Mouse (Mus musculus): ENCODE measurements around the gene Cxcl9. TPM values are rescaled to one million over a fixed set of nuclear protein-coding genes. Genes with fewer than 3 reads are reported as not detected.

The Cxcl9 gene
- total RNA-seq, 2 experiments from 2014 or later, result 5.0 to 8.4 TPM

DNA sequence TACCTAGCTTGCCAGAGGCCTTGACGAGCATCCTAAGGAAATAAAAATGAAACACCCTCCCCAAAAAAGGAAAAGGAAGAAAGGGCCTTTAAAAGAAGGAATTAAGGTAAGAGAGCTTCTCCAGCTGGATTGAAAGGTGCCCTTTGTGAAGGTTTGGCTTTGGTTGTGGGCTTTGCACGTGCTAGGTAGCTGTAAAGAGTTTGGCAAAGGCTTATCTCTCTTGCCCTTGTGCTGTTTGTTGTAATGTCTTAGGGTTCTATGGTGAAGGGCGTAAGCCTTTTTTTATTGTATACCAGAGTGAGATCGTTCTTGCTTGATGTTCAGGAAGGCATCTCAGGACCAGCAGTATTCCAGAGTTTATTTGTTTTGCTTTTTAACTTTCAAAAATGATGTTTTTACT is 12.7 kb upstream of the Cxcl9 start:
- DNase-seq (ENCODE audit: low spot score in 2 of 2), result no peak

DNA sequence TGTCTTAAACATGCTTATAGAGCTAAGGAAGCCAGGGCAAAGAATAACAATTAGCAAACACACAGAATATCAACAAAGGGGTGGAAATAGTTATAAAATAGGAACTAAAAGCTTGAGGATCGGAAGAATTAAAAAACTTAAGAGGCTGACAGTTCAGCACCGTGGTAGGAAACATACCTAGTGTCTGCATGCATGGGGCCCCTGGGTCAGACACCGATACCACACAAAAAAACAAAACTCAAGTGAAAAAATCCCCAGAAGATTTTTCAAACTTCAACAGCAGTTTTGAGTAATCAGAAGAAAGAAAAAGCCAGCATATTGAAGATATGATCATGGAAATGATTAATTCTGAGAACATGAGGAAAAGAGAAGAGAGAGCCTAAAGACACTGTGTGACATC is 8.9 kb upstream of the Cxcl9 start:
- DNase-seq (ENCODE audit: low spot score in 2 of 2), result no peak

DNA sequence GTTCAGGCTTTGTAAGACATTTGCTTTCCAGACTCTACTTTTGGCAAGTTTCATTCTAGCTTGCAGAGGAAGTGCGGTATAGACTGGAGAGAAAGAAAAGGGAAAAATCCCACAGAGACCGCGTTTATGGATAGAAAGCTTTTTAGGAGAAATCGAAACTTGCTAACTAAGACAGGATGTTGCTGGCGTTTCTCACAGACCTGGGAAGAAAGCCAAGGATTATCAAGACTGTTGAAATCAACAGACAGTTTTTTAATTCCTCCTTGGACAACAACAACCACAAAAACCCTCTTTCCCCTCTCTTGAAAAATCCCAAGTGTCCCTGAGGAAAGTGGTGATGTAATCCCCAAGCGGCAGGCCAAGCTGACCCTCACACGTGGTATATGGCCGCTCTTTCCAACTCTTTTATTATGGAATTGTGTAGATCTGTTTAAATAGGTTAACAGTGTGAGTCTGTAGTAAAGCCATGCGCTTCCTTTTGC is 4.5 kb upstream of the Cxcl9 start:
- peak in 1 of 2 experiments; percentile 64 for DNase-seq (ENCODE audit: low spot score in 2 of 2)

DNA sequence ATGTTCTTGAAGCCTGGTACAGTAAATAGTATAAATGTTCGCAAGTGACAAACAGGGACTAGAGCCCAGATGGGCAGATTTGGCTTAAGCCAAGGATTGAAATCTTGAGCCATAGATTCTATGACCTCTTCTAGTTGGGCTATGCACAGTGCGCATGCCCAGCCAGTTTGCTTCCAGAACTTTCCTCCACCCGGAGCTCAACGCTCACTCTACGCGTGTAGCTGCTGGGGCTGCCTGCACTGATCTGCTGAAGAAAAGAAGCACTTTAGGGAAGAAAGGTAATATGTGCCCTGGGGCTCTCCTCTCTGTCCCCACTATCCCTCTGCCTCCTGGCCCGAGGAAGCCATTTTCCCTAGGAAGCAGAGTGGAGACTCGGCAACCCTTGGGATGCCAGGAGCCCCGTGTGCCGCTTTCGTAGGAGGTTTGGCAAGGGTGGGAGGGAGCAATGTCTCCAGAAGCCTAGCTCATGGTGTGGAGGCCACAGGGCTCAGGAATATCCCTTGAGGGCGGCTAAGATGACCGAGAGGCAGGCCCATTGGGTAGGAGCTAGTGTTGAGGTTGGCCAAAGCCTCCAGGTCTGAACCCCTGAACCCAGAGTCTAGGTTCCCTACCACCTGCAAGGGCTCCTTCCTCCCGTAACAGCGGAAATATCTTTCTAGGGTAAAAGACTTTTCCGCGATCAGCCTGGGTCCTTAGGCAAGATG is 3.9 kb upstream of the Cxcl9 start, which contains the start of gene Art3:
Gene Art3 (plus strand): TSS at position 193 of the 704 bp plus-strand sequence.
- no peak for DNase-seq (ENCODE audit: low spot score in 2 of 2)

DNA sequence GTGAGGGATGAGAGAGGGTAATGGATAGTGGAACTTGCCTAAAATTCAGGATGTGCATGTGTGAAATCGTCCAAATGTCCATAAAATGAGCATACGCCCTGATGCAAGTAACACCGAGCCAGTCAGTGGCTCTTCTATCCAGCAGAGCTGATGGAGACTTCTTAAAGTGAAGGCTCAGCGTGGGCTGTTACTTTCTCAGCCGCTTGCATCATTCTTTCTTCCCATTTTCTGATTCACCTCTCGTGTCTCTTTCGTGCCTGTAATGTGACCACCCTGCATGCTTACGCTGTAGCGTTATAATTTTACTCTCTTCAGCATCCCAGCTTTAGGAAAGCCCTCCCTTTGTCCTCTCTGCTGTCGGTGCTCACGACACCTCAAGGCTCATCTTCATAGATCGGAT is 3.2 kb upstream of the Cxcl9 start:
- DNase-seq (ENCODE audit: low spot score in 2 of 2), result no peak

DNA sequence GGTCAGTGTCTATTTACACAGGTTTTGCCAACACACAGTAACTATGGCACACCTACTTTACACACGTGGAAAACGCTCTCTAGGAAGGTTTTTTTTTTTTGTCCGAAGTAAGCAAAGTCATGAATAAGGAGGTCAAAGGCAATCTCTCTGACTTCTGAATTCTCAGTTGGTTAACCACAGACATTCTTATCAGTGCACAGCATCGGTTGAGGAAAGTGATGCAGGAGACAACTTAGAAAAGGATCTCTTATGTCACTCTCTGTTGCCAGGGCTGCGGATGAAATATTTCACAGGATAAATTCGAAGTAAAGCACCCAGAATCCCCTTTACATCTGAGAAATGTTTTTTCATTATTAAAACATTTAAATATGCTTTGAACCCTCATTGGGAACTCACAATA is 512 bp downstream of the Cxcl9 start:
- DNase-seq (ENCODE audit: low spot score in 2 of 2), result no peak

DNA sequence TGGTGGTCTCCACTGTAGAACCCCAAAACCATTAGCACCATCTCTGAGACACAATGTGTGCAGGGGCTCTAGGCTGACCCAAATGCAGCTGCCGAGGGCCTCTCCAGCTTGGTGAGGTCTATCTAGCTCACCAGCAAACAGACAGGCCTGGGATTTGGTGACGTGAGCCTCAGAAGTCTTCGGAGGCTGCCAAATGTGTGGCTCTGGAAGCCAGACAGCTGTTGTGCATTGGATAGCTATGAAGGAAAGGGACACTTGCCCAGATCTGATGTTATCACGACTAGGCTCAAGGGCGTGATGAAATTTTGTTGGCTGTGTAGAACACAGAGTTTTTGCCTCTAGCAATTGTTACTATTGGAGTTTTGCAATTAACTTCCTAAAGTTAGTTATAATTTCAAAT is 4.6 kb downstream of the Cxcl9 start:
- DNase-seq (ENCODE audit: low spot score in 2 of 2), result peak; percentile 43 to 80

DNA sequence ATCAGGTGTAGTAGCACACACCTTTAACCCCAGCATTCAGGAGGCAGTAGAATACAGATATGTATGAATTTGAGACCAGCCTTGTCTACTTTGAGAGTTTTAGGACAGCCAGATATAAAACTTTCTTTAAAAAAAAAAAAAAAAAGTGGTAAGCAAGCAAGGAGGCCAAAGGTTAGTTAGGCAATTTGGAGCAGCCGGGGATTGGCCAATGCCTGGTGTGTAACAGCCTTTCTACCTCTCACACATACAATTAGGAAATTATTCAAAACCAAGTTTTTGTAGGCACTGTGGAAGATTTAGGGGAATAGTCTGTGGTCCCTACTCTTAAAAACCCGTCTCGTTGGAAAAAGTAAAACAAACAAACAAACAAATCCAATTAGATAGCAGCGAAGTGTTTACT is 5.3 kb downstream of the Cxcl9 start:
- DNase-seq (ENCODE audit: low spot score in 2 of 2), result no peak

DNA sequence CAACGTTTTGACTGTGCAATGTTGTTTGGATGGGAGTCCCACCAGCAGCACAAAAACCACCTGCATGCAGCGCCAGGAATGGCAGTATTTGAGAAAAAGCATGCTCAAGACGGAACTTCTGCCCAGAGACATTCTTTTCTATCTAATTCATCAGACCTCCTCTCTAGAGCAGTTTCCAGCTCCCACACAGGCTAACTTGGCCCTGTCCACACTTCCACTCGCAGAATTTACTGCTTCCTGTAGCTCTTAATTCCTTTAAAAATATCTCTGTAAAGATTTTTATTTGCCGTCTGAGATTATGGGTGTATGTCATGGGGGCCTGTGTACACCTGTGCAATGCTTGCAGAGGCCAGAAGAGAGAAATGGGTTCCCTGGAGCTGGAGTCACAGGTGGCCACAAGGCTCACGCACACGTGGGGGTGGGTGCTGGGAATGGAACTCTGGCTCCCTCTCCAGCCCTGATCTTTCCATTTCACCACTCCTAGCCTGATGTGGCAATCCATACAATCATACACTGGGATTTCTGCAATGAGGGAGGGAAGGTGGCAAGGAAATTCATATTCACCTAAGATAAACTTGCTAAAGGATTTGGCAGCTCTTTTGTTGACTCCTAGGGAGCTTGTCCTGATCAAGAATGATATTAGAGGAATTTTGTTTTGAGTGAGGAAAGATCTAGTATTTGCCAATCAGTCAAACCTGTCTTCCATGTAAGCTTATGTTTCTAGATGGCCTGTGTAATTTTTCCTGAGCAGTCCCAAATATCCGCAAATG is 6.1 kb downstream of the Cxcl9 start:
- no peak for DNase-seq (ENCODE audit: low spot score in 2 of 2)

DNA sequence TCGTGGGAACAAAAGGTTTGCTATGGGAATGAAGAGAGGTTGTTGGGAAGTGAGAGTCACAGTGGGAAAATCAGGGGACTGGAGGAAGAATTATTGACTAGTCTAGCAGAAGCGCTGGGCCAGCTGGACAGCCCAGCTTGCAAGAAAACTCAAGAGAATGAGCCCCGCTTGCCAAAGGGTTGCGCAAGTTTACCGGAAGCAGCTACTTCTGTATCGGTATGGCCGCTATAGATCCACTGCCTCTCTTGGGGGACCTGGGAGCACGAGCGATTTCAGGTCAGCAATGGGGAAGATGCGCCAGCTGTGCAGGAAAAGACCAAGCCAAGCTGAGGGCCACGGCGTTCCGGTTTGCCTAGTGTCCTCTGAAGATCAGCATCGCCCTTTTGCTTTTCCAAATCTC is 9.3 kb downstream of the Cxcl9 start:
- peak in 1 of 2 experiments; percentile 42 for DNase-seq (ENCODE audit: low spot score in 2 of 2)

DNA sequence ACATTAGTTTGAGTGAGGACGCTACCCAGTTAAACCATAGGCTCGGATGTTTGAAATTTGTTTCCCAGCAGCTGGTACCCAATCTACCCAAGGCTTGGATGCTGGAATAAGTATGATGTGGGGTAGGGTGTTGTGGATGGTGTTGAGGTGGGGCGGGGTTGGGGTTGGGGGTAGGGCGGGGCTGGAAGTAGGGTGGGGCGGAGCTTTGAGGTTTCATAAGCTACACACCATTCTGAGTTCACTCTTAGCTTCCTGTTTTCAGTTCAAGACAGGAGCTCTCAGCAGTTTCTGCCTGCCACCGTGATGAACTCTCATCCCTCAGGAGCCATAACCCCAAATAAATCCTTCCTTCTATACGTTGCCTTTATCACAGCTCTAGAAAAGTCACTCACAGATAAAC is 9.8 kb downstream of the Cxcl9 start:
- no peak for DNase-seq (ENCODE audit: low spot score in 2 of 2)

DNA sequence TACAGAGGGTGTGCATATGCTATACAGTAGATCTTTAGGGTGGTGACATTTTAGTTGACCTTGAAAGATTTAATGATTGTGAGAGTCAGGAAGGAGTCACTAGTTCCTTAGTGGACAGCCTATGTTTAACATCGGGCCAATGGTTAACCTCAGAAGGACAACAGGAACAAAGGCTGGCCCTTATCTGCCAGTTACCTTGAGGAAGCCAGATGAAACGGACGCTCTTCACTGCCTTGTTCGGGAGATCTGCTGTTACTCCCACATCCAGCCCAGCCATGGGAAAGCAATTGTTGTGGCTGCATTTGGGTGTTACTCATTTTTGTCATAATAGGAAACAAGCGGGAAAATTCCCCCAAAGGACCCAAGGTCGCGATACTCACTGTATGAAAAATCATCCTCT is 14.1 kb downstream of the Cxcl9 start:
- no peak for DNase-seq (ENCODE audit: low spot score in 2 of 2)

DNA sequence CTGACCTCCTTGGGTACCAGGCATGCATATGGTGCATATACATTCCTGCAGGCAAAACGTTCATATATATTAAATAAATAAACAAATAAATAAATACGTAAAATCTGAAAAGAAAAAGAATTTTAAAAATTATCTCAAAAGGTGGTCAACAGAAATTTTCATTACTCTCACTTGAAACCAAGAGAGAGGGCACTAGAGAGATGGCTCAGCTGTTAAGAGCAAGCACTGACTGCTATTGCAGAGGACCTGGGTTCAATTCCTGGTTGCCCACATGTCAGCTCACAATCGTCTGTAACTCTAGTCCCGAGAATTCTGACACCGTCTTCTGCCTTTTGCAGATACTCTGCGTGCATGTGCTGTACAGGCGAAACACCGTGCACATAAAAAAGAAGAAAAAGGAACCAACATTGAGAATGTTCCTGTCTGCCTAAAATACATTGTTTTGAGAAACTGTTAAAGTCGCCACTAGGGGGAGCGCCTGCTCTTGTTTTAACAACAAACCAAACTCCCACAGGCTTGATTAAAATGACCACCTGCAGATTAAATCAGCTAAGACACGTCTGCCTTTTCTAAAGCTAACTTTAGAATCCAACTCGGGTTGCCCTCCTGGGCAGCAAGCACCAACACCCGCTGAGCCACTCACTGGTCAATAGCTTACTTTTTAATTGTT is 15.7 kb downstream of the Cxcl9 start:
- DNase-seq (ENCODE audit: low spot score in 2 of 2), result peak; percentile 73 to 91

DNA sequence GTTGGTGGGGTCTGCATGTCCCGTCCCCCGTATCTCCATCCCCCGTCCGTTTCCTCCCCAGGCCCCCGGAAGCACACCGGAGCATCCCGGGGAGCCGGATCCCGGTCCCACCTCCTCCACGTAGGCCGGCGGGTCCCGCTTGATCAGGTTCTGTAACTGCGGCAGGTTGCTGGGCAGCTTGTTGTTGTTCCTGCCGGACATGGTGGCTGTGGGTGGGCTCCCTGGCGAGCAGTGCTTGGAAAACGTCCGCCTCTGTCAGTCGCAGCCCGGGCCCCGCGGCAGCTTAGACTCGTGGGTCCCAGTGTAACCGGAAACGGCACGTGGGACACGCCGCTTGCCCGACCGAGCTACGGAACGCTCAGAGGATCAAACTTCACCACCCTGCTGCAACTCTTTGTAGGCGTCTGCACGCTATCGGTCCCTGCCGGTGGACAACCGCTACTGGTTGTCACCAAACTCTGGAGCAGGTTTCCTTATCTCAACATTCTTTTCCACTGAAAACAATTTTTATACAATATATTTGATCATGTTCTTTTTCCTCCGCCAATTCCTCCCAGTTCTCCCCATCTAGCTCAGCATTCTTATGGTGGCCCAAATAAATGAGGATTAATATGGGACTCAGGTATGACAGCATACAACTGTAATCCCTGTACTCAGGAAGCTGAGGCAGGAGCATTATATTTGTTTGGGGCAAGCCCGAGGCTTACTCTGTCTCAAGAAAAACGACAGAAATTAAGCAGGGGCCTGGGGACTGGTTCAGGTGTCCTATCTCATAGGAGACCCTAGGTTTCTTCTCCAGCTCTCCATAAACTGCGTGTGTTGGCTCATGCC is 18.0 kb downstream of the Cxcl9 start, which contains the start of gene Sdad1:
Gene Sdad1 (minus strand): TSS at position 799 of the 831 bp plus-strand sequence.
- peak; percentile 85 to 93 for DNase-seq (ENCODE audit: low spot score in 2 of 2)

DNA sequence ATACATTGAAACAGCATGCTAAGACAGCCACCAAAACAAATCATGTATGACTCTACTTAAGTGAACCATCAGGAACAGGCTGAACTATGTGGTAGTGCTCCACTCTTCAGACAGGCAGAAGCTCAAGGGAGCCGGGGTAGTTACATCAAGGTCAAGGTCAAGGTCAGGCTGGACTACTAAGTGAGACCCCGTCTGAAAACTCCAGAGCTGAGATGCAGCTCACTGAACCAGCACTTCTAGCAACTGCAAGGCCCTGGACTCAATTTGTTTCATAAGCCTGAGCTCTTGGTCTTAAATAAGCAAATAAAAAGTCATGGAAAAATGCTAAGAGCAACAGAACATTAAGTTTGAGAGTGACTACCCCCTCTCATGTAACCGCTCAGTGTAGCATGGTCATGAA is 23.6 kb downstream of the Cxcl9 start:
- no peak for DNase-seq (ENCODE audit: low spot score in 2 of 2)

DNA sequence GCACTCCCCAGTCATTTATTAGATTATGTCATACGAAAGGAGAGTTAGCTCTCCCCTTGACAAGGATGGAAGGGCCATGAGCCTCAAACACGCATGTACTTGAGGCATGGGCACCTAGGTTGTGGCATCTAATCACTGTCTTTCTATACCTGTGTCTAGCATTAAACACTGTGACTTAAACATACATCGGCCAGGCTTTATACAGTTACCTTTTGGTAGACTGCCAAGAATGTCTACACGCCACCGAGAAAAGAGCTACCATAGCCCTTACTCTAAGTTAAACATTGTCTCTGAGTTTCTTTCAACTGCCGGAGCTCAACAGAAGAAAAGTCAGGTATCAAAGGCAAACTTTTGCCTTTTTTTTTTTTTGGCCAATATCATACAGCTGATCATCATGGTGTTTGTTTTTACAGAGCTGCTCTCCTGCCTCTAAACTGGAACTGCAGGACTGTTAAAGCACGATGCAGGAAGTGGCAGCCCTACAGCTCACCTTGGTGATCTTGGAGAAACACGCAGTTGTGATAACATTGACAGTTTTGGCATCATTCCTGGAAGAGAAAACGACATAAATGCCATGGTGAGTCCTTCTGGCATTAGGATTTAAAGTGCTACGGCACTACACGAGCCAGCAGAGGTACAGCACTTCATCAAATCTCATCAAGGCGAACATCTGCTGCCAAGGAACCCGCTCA is 25.6 kb downstream of the Cxcl9 start:
- DNase-seq (ENCODE audit: low spot score in 2 of 2), result no peak

DNA sequence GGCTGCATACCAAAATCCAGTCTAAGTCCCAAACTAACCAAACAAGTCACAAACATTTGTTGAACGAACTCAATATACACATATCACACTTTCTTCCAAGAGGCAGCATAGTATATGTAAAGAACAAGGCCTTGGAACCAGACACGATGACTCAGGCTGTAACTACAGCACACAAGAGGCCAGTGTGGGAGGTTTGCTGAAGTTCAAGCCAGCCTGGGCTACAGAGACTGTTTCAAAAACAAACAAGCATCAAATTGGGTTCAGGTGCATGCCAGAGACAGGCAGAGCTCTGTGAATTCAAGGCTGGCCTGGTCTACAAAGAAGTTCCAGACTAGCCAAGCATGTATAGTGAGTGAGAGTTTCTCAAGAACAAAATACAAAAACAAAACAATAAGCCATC is 33.4 kb downstream of the Cxcl9 start:
- DNase-seq (ENCODE audit: low spot score in 2 of 2), result no peak

DNA sequence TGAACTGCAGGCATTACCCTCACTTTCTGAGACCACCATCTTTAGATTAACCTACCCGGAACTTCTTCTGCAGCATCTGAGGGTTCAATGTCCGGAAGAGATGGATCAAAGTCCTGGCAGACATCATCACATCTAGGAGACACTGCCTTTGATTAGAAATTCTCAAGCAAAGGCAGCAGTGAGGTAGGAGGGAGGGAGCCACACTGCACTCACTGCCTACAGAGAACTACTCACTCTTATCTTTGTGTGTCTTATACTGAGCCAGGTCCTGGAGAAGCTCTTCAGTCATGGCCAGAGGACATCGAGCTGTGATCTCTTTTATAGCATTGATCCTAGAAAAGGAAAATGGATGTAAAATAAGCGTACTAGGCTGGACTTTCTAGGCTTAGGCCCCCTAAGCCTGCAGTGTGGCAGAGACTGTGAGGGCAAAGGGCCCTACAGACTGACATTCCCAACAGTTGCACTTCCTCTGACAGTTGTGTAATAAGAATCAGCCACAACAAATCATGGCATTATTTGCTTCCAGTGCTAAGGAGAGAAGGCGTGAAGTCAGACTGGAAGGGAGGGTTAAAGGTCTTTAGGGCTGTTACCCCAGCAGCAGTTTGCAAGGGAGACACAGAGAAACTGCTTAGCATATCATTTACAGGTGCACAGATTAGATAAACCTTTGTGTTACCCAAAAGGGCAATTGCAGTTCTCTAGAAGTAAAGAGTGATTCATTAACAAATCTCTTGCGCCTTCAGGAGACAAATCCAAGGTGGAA is 36.0 kb downstream of the Cxcl9 start:
- DNase-seq (ENCODE audit: low spot score in 2 of 2), result no peak

DNA sequence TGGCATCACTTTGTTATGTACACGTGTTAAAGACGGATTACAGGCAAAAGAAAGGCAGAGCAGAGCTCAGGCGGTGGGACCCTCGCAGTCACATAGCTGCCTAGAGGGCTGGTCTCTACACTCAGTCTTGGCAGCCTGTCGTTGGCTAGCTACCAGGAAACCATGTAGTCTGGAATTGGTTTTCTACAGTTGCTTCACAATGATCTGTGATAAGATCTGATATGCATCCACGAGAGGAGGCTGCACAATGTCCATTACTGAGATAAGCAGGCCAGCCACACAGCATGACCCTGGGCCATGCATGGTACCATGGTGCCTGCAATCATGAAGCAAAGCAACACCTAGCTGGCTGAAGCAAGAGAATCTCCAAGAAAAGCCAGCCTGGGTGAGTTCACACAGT is 40.0 kb downstream of the Cxcl9 start:
- DNase-seq (ENCODE audit: low spot score in 2 of 2), result no peak

DNA sequence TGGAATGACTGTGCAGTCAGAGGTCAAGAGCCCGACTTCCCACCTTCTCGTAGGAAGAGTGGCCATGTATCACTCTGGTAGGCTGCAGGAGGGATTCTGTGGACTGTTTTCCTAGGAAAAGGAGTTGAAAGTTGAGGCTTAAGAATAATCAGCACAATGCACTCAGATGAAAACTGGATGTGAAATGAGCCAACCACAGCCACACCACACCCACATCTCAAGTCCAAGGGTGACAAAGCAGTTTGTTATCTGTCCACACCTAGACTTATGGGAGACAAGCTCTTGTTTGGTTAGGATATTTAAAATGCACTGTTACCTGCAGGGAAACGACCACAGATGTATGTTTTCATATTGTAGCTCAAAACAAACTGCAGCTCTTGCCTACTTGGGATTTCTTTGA is 44.8 kb downstream of the Cxcl9 start:
- DNase-seq (ENCODE audit: low spot score in 2 of 2), result no peak
